Mouse (Mus musculus) CD4-positive, CD25-positive, alpha-beta regulatory T cell, adult 4 months (primary cell): ENCODE data around the gene Il12rb2. TPM values are rescaled to one million over a fixed set of nuclear protein-coding genes. Genes with fewer than 3 reads are reported as not detected.

Experiments used
- ATAC-seq: one replicate; pipeline ENCODE4 v1.8.0; 2017
- polyA plus RNA-seq, 2 experiments: library from polyadenylated mRNA; unstranded; fragments of 100-300 nt; shearing (Covaris generic); gene quantifications; one replicate each; pipeline ENCODE4 v1.2.1; 2017

Il12rb2 gene
- polyA plus RNA-seq = under 1 TPM in 1 of 2 experiments, not detected in 1; 0.15 TPM

GRCm38 (mm10) chr6:67375982-67376391, at the start of gene Il12rb2:
Il12rb2 (minus strand) TSS chr6:67376188.
- peak; percentile 43 for ATAC-seq

GRCm38 (mm10) chr6:67421761-67422160, 45.8 kb upstream of the Il12rb2 start:
- ATAC-seq = no peak

GRCm38 (mm10) chr6:67416557-67416956, 40.6 kb upstream of the Il12rb2 start:
- no peak for ATAC-seq

- peak; percentile 93 for ATAC-seq
These were observed 39.3 kb upstream of the Il12rb2 start for GRCm38 (mm10) chr6:67415276-67415675.

- ATAC-seq = no peak
These were observed 37.4 kb upstream of the Il12rb2 start for GRCm38 (mm10) chr6:67413378-67413777.

GRCm38 (mm10) chr6:67405281-67405682, 29.3 kb upstream of the Il12rb2 start:
- no peak for ATAC-seq

- ATAC-seq = no peak
These were observed 23.6 kb upstream of the Il12rb2 start for GRCm38 (mm10) chr6:67399551-67399950.

GRCm38 (mm10) chr6:67365785-67366184, 10.2 kb downstream of the Il12rb2 start:
- ATAC-seq = no peak

- ATAC-seq = peak; percentile 64
These were observed 27.9 kb downstream of the Il12rb2 start for GRCm38 (mm10) chr6:67348065-67348464.

GRCm38 (mm10) chr6:67339494-67339893, 36.5 kb downstream of the Il12rb2 start:
- peak; percentile 67 for ATAC-seq

- no peak for ATAC-seq
These were observed 38.0 kb downstream of the Il12rb2 start for GRCm38 (mm10) chr6:67337943-67338342.

GRCm38 (mm10) chr6:67323788-67324187, 52.2 kb downstream of the Il12rb2 start:
- no peak for ATAC-seq

- peak; percentile 71 for ATAC-seq
These were observed 57.5 kb downstream of the Il12rb2 start for GRCm38 (mm10) chr6:67318451-67318850.

GRCm38 (mm10) chr6:67317827-67318338, 58.1 kb downstream of the Il12rb2 start:
- peak; percentile 84 for ATAC-seq

- ATAC-seq = no peak
These were observed 58.9 kb downstream of the Il12rb2 start for GRCm38 (mm10) chr6:67317068-67317467.

- ATAC-seq = no peak
These were observed 61.3 kb downstream of the Il12rb2 start for GRCm38 (mm10) chr6:67314697-67315096.

GRCm38 (mm10) chr6:67309752-67310151, 66.2 kb downstream of the Il12rb2 start:
- no peak for ATAC-seq

- ATAC-seq = no peak
These were observed 67.0 kb downstream of the Il12rb2 start for GRCm38 (mm10) chr6:67308994-67309393.

GRCm38 (mm10) chr6:67303210-67303609, 72.8 kb downstream of the Il12rb2 start:
- no peak for ATAC-seq

- ATAC-seq = no peak
These were observed 73.5 kb downstream of the Il12rb2 start for GRCm38 (mm10) chr6:67302471-67302870.

GRCm38 (mm10) chr6:67301230-67301629, 74.8 kb downstream of the Il12rb2 start:
- no peak for ATAC-seq

- no peak for ATAC-seq
These were observed 75.3 kb downstream of the Il12rb2 start for GRCm38 (mm10) chr6:67300710-67301163.

GRCm38 (mm10) chr6:67300300-67300699, 75.7 kb downstream of the Il12rb2 start:
- ATAC-seq = no peak

- no peak for ATAC-seq
These were observed 77.2 kb downstream of the Il12rb2 start for GRCm38 (mm10) chr6:67298742-67299141.

- peak; percentile 60 for ATAC-seq
These were observed 79.9 kb downstream of the Il12rb2 start for GRCm38 (mm10) chr6:67296126-67296525.
